Mouse (Mus musculus) intestine, embryonic 14.5 days (tissue): ENCODE results near the gene Lhx5. TPM values are rescaled to one million over a fixed set of nuclear protein-coding genes. Genes with fewer than 3 reads are reported as not detected.
A peak's percentile ranks its signal among the peaks of the same experiment; 100 is the strongest.

Experiments used
- ATAC-seq: fragments of 200-750 bp; cut with Nextera tagmentation; replicated peaks from 2 replicates; pipeline ENCODE4 v1.8.0; 2017; ENCODE audit warnings: low read depth, moderate number of reproducible peaks, moderate TSS enrichment, moderate library complexity; ENCODE audit not compliant: low FRiP score, low TSS enrichment
- DNase-seq: peaks from one replicate; pipeline ENCODE4 v3.0.0-alpha.2; 2018; ENCODE audit warnings: low spot score
- H3K27ac ChIP-seq: fragments of 300-500 bp; sonication (generic); 2 replicates; pipeline ENCODE4 v1.5.1; 2014; ENCODE audit warnings: low read depth, mild to moderate bottlenecking, control low read depth
- H3K27me3 ChIP-seq: fragments of 300-500 bp; sonication (generic); replicated peaks from 2 replicates; pipeline ENCODE4 v1.6.1; 2014; ENCODE audit warnings: low read length, control low read depth; ENCODE audit not compliant: control insufficient read depth, insufficient read depth
- H3K36me3 ChIP-seq: fragments of 300-500 bp; sonication (generic); 2 replicates; pipeline ENCODE4 v1.6.1; 2014; ENCODE audit warnings: low read length, control low read depth; ENCODE audit not compliant: control insufficient read depth, insufficient read depth
- H3K4me1 ChIP-seq: fragments of 300-500 bp; sonication (generic); replicated peaks from 2 replicates; pipeline ENCODE4 v1.6.1; 2014; ENCODE audit warnings: low read length, control low read depth, mixed read lengths; ENCODE audit not compliant: control insufficient read depth, insufficient read depth
- H3K4me2 ChIP-seq: fragments of 300-500 bp; sonication (generic); 2 replicates; pipeline ENCODE4 v1.6.1; 2014; ENCODE audit warnings: low read length
- H3K4me3 ChIP-seq: fragments of 300-500 bp; sonication (generic); 2 replicates; pipeline ENCODE4 v1.5.1; 2014; ENCODE audit warnings: low read depth, low read length, control low read depth, mixed read lengths
- H3K9ac ChIP-seq: fragments of 300-500 bp; sonication (generic); 2 replicates; pipeline ENCODE4 v1.6.1; 2014; ENCODE audit warnings: mild to moderate bottlenecking, low read length
- H3K9me3 ChIP-seq: fragments of 300-500 bp; sonication (generic); 2 replicates; pipeline ENCODE4 v1.6.1; 2016; ENCODE audit warnings: low read length, control low read depth; ENCODE audit not compliant: control insufficient read depth
- WGBS: fragments of 180-500 bp; shearing (Covaris S2); extraction: QIAGEN DNeasy Blood & Tissue Kit; methylation state at CpG from one replicate; pipeline ENCODE4 v1.1.7; 2014; 5-methylcytosine and 5-hydroxymethylcytosine counted together
- polyA plus RNA-seq: library from polyadenylated mRNA; unstranded; fragments of >200 nt; fragmentation: Nextera tagmentation; extraction: Ambion mirVana; gene quantifications from 2 replicates; pipeline ENCODE4 v1.2.1, GENCODE M21; 2014

Lhx5 gene
- polyA plus RNA-seq, 1 experiment from 2014 or later = not detected

DNA sequence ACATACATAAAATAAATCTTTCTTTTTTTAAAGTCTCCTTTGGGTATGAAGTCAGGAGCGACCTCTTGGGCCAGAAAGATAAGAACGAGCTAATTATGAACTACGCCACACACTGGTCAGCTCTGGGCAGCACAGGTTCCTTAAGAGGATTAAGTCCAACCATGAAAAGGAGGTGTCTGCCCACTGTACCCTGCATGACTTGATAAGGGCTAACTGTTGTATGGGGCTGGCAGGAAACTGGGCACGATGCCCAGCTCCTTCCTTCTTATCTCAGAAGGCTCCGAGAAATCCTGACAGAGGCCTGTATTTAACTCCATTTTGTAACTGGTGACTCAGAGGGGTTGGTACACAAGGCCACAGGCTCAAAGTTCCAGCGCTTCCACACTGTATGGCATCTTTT lies 34.4 kb downstream of the Lhx5 start:
- Histone ChIP-seq H3K9ac (no peak overlapping the region), H3K36me3 (no peaks in the 10 kb centered on the region), H3K27ac (no peak overlapping the region), H3K27me3 (no peaks in the 10 kb centered on the region), H3K4me1 (no peaks in the 10 kb centered on the region), H3K4me3 (no peak overlapping the region), H3K4me2 (no peak overlapping the region), H3K9me3 (no peaks in the 10 kb centered on the region)
- DNase-seq (no peak), ATAC-seq (no peak; the same call in 1 of the 2 replicates)
- 84% methylated on average over 6 of the region's 6 CpGs for WGBS

DNA sequence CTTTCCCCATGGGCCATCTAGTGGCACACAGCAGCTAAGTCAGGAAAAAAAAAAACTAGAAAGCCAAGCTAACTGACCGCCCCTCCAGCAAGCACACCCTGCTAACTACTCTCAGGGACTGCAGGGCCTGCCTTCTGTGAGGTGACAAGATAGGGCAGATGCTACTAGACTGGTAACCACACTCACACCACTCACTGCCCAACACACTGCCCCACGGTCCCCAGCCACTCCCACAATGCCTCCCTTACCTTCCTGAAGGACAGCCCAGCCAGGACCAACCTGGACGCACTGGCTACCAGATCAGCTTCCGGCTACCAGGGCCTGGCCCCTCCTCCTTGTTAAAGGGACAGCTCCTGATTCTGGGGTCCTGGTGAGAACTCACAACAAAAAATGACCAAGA lies 35.5 kb downstream of the Lhx5 start:
- Histone ChIP-seq H3K4me1 (no peaks in the 10 kb centered on the region), H3K4me3 (0 out of 2 replicates have a peak overlapping the region, but pooled peaks have one; percentile 10), H3K9ac (no peak overlapping the region), H3K27ac (no peak overlapping the region), H3K9me3 (no peaks in the 10 kb centered on the region), H3K36me3 (no peaks in the 10 kb centered on the region), H3K27me3 (no peaks in the 10 kb centered on the region), H3K4me2 (peak overlapping the region; percentile 36)
- 7% methylated on average over 4 of the region's 4 CpGs for WGBS
- ATAC-seq (no peak), DNase-seq (peak; percentile 58)

DNA sequence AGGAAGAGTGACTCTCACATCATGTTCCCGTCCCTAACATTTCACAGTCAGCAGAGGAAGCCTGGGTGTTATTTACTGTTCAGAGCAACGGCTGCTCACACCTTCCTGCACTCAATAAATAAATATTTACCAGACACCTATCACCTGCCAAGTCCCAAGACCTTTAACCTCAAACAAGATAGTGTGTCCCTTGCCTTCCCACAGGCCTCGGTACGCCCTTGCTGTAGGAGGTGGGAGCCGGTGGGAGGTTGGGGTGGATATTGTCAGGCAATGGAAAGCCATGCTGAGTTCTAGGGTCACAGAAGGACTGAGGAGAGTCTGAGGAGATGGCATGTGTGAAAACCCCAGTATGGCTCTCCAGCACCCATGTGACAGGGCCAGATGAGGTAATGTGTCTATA lies 36.8 kb downstream of the Lhx5 start:
- H3K9me3 ChIP-seq = no peaks in the 10 kb centered on the region
- DNase-seq (no peak), ATAC-seq (no peak)
- no peak overlapping the region for H3K4me2 ChIP-seq
- H3K4me1 ChIP-seq = no peaks in the 10 kb centered on the region
- H3K27ac ChIP-seq = no peak overlapping the region
- no peaks in the 10 kb centered on the region for H3K36me3 ChIP-seq
- 66% methylated on average over 5 of the region's 5 CpGs for WGBS
- no peak overlapping the region for H3K4me3 ChIP-seq
- H3K9ac ChIP-seq = no peak overlapping the region
- H3K27me3 ChIP-seq = no peaks in the 10 kb centered on the region

DNA sequence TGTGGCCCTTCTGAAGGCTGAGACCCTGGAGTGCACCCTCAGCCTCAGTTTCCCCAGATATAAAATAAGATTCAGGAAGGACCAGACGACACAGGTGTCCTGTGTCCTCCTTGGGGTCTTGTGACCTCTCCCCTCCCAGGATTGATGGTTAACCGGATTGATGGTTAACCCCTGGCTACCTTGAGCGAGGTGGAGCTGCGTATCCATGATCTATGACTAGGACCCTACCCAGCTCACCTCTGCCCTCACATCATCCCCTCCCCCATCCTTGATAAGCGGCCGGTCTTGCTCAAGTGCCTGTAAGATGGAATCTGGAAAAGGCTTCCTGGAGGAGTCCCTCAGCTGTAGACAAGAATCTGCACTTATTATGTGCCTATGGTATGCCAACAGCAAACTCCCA lies 37.3 kb downstream of the Lhx5 start:
- no peak overlapping the region for H3K27ac ChIP-seq
- H3K9ac ChIP-seq = no peak overlapping the region
- DNase-seq (no peak), ATAC-seq (no peak)
- no peak overlapping the region for H3K4me3 ChIP-seq
- H3K27me3 ChIP-seq = no peaks in the 10 kb centered on the region
- WGBS = 68% methylated on average over 6 of the region's 6 CpGs
- H3K36me3 ChIP-seq = no peaks in the 10 kb centered on the region
- no peaks in the 10 kb centered on the region for H3K9me3 ChIP-seq
- no peak overlapping the region for H3K4me2 ChIP-seq
- no peaks in the 10 kb centered on the region for H3K4me1 ChIP-seq

DNA sequence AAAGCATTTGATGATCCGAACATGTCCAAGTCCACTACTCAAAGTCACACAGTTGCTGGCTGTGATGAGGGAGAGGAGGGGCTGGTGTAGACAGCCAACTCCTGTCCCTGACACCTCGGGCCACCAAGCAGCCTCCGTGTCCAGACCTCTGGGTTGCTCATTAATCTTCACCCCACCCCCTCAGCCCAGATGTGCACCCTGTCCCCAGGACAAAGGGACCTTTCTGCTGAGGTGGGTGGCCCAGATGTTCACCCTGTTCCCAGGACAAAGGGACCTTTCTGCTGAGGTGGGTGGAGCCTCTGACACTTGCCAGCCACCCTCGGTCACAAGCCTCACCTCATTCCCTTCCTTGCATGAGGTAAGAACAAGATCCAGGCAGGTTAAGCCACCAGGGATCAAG lies 40.0 kb downstream of the Lhx5 start:
- H3K9ac ChIP-seq = no peak overlapping the region
- no peaks in the 10 kb centered on the region for H3K9me3 ChIP-seq
- H3K4me1 ChIP-seq = no peaks in the 10 kb centered on the region
- H3K27me3 ChIP-seq = no peaks in the 10 kb centered on the region
- DNase-seq (no peak), ATAC-seq (peak; percentile 28)
- H3K27ac ChIP-seq = no peak overlapping the region
- H3K4me2 ChIP-seq = no peak overlapping the region
- no peak overlapping the region for H3K4me3 ChIP-seq
- H3K36me3 ChIP-seq = no peaks in the 10 kb centered on the region
- WGBS = 40% methylated on average over 4 of the region's 4 CpGs

DNA sequence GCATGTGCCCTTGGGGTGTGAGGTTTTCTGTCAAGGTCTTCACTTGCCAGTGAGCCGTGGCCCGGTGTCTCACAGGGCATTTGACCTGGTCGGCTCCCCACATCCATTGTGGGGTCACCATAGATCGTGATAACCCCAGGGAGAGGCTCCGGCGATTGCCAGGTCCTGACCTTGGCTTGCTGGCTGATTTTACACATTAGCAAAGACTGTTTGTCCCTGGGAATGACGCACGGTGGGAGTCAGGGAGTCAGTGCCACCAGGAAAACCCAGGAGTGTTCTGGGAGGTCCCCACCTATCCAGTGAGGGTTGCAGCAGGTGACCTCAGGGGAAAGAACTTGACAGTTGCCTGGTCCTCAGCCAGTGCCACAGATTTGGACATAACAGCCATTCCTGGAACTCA lies 41.3 kb downstream of the Lhx5 start, which contains the start of gene Sdsl:
Gene Sdsl (minus strand): TSS at position 41 of the 400 bp plus-strand sequence.
- WGBS = 66% methylated on average over 8 of the region's 8 CpGs
- no peak for ATAC-seq
- H3K9ac ChIP-seq = no peak within 1 kb of the TSS

DNA sequence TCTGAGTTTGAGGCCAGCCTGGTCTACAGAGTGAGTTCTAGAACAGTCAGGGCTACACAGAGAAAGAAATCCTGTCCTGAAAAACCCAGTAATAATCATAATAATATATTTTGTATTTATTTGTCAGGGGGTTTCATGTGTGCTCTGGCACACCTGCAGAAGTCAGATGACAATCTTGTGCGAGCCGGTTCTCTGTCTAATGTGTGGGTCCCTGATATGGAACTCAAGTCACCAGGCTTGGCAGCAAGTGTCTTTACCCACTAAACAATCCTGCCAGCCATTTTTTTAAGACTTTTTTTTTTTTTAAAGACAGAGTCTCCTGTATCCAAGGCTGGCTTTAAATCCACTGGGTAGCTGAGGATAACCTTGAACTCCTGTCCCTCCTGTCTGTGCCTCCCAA lies 41.9 kb downstream of the Lhx5 start:
- no peak overlapping the region for H3K4me3 ChIP-seq
- H3K4me2 ChIP-seq = no peak overlapping the region
- H3K4me1 ChIP-seq = no peaks in the 10 kb centered on the region
- H3K27ac ChIP-seq = no peak overlapping the region
- ATAC-seq = no peak
- 98% methylated on average over 2 of the region's 2 CpGs for WGBS
- H3K36me3 ChIP-seq = no peaks in the 10 kb centered on the region
- no peak for DNase-seq
- H3K27me3 ChIP-seq = no peaks in the 10 kb centered on the region
- H3K9ac ChIP-seq = no peak overlapping the region
- no peaks in the 10 kb centered on the region for H3K9me3 ChIP-seq

More for the DNA sequence above, 41.3 kb downstream of the Lhx5 start, which contains the start of gene Sdsl:
- Histone ChIP-seq H3K27me3 (no peaks in the 10 kb centered on the region), H3K4me1 (no peaks in the 10 kb centered on the region), H3K4me2 (no peak within 1 kb of the TSS), H3K4me3 (no peak within 1 kb of the TSS), H3K27ac (no peak within 1 kb of the TSS), H3K9me3 (no peaks in the 10 kb centered on the region), H3K36me3 (no peaks in the 10 kb centered on the region)
- no peak for DNase-seq

DNA sequence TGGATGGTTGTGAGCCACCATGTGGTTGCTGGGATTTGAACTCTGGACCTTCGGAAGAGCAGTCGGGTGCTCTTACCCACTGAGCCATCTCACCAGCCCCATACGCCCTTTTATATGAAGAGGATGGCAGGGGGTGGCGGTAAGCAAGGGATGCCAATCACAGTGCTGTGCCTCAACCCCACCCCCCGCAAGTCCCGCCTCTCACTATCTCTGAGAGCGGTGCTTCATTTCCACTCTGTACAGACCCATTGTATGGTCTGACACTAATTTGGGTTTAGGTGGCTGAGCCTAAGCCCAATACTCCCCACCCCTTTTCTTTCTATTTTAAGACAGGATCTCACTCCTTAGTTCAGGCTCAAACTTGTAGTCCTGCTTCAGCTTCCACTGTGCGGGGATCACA lies 44.4 kb downstream of the Lhx5 start:
- Histone ChIP-seq H3K27me3 (no peaks in the 10 kb centered on the region), H3K36me3 (no peaks in the 10 kb centered on the region), H3K9ac (no peak overlapping the region), H3K27ac (no peak overlapping the region), H3K4me2 (no peak overlapping the region), H3K4me1 (no peaks in the 10 kb centered on the region), H3K4me3 (no peak overlapping the region), H3K9me3 (no peaks in the 10 kb centered on the region)
- 55% methylated on average over 8 of the region's 8 CpGs for WGBS
- no peak for DNase-seq
- no peak for ATAC-seq

DNA sequence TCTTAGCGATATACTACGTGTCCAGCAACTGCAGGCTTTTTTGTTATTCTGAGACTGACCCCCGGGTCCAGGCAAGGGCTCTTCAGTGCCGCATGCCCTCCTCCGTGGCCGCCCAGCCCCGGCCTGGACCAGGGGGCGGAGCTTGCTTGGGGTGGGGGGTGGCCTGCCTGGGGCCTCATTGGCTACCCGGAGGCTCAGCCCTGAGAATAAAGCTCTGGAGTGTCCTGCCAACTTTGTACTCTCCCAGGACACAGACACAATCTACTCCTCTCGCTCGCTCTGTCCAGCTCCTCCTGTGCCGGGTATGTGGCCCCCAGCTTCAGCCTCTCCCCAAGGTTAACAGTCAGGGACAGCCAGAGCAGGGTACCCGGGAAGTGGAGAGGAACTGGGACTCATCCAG lies 44.8 kb downstream of the Lhx5 start, which contains the start of gene Sds:
Gene Sds (plus strand): TSS at position 231 of the 400 bp plus-strand sequence.
- H3K4me1 ChIP-seq = no peaks in the 10 kb centered on the region
- H3K4me3 ChIP-seq = no peak within 1 kb of the TSS
- no peak within 1 kb of the TSS for H3K4me2 ChIP-seq
- no peak for ATAC-seq
- WGBS = 16% methylated on average over 13 of the region's 13 CpGs
- H3K9me3 ChIP-seq = no peaks in the 10 kb centered on the region
- H3K27ac ChIP-seq = no peak within 1 kb of the TSS
- H3K27me3 ChIP-seq = no peaks in the 10 kb centered on the region
- DNase-seq = no peak
- no peak within 1 kb of the TSS for H3K9ac ChIP-seq
- no peaks in the 10 kb centered on the region for H3K36me3 ChIP-seq
